Mouse (Mus musculus): ENCODE results near the gene Rnf8. TPM values are rescaled to one million over a fixed set of nuclear protein-coding genes. Genes with fewer than 3 reads are reported as not detected.
A peak's percentile ranks its signal among the peaks of the same experiment; 100 is the strongest.

Rnf8 gene
- total and polyA plus RNA-seq, 2 experiments from 2014 or later, result 21.9 to 75.3 TPM

DNA sequence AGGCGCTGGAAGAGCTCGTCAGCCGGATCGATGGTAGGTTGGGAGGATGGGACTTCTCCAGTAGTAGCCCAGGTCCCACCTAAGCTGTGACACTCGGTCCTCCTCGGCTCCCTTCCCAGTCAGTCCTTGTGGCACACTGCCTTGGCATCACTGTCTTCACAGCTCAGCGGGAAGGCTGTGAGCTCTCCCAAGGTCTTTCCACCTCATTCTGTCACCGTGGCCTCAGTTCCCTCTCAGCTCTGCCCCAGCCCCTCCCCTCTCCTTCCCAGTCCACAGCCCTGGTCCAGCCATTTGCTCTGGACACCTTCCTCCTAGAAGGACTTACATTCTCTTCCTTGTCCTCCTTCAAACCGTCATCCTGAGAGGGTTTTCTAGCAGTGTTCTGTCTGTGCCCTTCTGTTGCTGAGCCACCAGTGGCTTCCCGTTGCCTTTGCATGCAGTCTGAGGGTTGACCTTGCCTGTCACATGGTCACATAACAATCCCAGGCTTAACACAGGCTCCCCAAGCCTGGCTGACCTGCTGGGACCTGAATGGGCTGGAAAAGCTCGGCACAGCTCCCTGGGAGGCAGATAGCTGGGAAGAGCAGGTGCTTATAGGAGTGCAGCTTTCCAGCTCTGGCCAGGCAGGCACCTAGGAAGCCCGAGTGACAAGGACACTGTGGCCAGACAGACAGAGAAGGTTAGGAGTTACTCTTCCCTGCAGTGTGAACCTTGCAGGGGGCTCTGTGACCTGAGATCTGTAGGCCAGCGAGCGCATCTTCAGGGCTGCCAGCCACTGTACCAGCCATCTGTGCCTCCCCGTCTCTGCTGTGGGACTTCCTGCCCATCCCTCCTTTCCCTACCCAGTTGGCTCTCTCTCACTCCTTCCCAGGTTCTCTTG lies 18.5 kb upstream of the Rnf8 start:
- H3K9me3 ChIP-seq (ENCODE audit: low read length), result no peaks in the 10 kb centered on the region
- no peak overlapping the region for H3K4me2 ChIP-seq (ENCODE audit: low read depth, low read length, poor library complexity, severe bottlenecking)
- WGBS, result 76% methylated on average over 15 of the region's 15 CpGs
- H3K4me3 ChIP-seq (ENCODE audit: low read depth, low read length), result no peak overlapping the region
- H3K4me1 ChIP-seq (ENCODE audit: insufficient read depth, low read length), result no peaks in the 10 kb centered on the region
- H3K36me3 ChIP-seq (ENCODE audit: insufficient read depth, low read length), result peaks cover 48% of the 10 kb centered on the region
- ATAC-seq (ENCODE audit: low FRiP score) (no peak), DNase-seq (ENCODE audit: low spot score) (no peak)
- no peak for TF ChIP-seq CTCF (IDR thresholded peaks at IDR 0.05)
- no peak overlapping the region for H3K27ac ChIP-seq (ENCODE audit: low read depth, low read length)
- H3K9ac ChIP-seq (replicated peaks; ENCODE audit: low read length, poor library complexity, severe bottlenecking), result no peak overlapping the region
- no peaks in the 10 kb centered on the region for H3K27me3 ChIP-seq (ENCODE audit: insufficient read depth, low read length)

DNA sequence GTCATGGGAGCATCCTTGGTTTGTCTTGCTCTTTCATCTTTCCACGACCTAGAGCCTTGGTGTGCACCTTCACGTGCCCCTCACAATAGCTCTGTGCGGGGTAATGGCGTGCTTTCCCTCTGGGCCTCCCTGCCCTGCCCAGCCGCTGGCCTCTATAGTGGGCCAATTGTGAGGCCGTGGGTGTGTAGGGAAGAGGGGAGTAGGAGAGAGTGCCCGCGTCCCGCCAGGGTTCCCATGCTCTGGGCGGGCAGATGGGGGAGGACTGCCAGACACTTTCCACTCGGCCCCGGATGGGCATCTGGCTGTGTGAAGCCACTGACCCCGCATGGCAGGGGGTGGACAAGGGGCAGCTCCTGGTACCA lies 17.8 kb upstream of the Rnf8 start:
- no peak for TF ChIP-seq CTCF (IDR thresholded peaks at IDR 0.05)
- H3K9me3 ChIP-seq (ENCODE audit: low read length), result no peaks in the 10 kb centered on the region
- no peaks in the 10 kb centered on the region for H3K4me1 ChIP-seq (ENCODE audit: insufficient read depth, low read length)
- no peak overlapping the region for H3K27ac ChIP-seq (ENCODE audit: low read depth, low read length)
- H3K27me3 ChIP-seq (ENCODE audit: insufficient read depth, low read length), result no peaks in the 10 kb centered on the region
- no peak for ATAC-seq (ENCODE audit: low FRiP score)
- peaks cover 48% of the 10 kb centered on the region for H3K36me3 ChIP-seq (ENCODE audit: insufficient read depth, low read length)
- no peak overlapping the region for H3K9ac ChIP-seq (replicated peaks; ENCODE audit: low read length, poor library complexity, severe bottlenecking)
- WGBS, result 76% methylated on average over 13 of the region's 13 CpGs
- H3K4me3 ChIP-seq (ENCODE audit: low read depth, low read length), result no peak overlapping the region
- H3K4me2 ChIP-seq (ENCODE audit: low read depth, low read length, poor library complexity, severe bottlenecking), result no peak overlapping the region
- DNase-seq (ENCODE audit: low spot score), result no peak

DNA sequence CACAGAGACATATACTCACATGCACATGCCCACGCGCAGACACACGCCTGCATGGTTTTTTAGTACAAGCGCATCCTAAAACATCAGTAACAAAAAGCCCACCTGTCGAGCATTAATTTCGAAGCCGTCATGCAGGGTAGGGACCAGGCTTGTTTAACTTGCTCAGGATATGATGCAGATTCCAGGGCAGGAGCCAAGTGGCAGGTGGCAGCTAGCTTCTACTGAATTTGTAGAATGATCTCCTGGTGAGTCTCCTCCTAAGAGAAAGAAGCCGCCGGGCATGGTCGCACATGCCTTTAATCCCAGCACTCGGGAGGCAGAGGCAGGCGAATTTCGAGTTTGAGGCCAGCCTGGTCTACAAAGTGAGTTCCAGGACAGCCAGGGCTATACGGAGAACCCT lies 15.5 kb upstream of the Rnf8 start:
- no peak overlapping the region for H3K27ac ChIP-seq (ENCODE audit: low read depth, low read length)
- no peak overlapping the region for H3K4me3 ChIP-seq (ENCODE audit: low read depth, low read length)
- WGBS, result 92% methylated on average over 14 of the region's 14 CpGs
- H3K4me1 ChIP-seq (ENCODE audit: insufficient read depth, low read length), result no peaks in the 10 kb centered on the region
- peaks cover 45% of the 10 kb centered on the region for H3K36me3 ChIP-seq (ENCODE audit: insufficient read depth, low read length)
- no peak for TF ChIP-seq CTCF (IDR thresholded peaks at IDR 0.05)
- DNase-seq (ENCODE audit: low spot score), result no peak
- H3K9me3 ChIP-seq (ENCODE audit: low read length), result no peaks in the 10 kb centered on the region
- no peaks in the 10 kb centered on the region for H3K27me3 ChIP-seq (ENCODE audit: insufficient read depth, low read length)
- no peak overlapping the region for H3K4me2 ChIP-seq (ENCODE audit: low read depth, low read length, poor library complexity, severe bottlenecking)
- ATAC-seq (ENCODE audit: low FRiP score), result no peak
- H3K9ac ChIP-seq (replicated peaks; ENCODE audit: low read length, poor library complexity, severe bottlenecking), result no peak overlapping the region

DNA sequence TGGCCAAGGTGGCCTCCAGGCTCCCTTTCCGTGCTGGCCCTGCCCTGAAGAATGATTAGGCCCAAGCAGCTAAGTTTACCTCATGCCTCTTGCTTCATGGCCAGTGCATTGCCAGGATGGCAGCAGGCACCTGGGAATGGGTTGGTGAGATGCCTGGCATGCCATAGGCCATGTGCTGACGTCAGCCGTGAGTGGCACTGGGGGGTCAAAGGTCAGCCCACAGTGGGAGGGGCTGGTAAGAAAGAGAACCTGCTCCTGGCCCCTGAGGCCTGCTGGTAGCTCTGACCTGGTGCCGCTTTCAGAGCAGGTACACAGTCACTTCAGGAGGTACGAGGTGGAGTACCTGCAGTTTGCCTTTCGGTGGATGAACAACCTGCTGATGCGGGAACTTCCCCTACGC lies 15.1 kb upstream of the Rnf8 start:
- DNase-seq (ENCODE audit: low spot score), result no peak
- peaks cover 44% of the 10 kb centered on the region for H3K36me3 ChIP-seq (ENCODE audit: insufficient read depth, low read length)

DNA sequence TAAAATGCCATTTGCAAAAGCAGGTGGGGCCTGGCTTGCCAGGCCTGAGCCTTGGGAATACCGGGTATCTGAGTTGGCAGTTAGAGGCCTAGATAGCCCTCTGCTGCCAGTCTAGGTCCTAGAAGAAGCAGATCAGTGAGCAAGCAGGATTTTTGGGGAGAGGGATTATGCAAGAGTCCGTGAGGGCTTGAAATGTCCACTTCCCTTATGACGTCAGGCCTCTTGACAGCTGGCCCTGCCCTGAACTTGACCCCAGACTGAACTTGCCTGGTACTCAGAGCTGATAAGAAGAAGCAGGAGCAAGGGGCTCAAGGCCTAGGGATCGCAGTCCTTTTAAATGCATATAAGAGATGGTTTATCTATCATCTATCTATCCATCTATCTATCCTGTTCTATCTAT lies 13.2 kb upstream of the Rnf8 start:
- H3K9me3 ChIP-seq (ENCODE audit: low read length), result no peaks in the 10 kb centered on the region
- ATAC-seq (ENCODE audit: low FRiP score) (no peak), DNase-seq (ENCODE audit: low spot score) (no peak)
- 88% methylated on average over 4 of the region's 4 CpGs for WGBS
- H3K9ac ChIP-seq (replicated peaks; ENCODE audit: low read length, poor library complexity, severe bottlenecking), result no peak overlapping the region
- TF ChIP-seq CTCF (IDR thresholded peaks at IDR 0.05), result no peak
- no peaks in the 10 kb centered on the region for H3K4me1 ChIP-seq (ENCODE audit: insufficient read depth, low read length)
- no peak overlapping the region for H3K4me2 ChIP-seq (ENCODE audit: low read depth, low read length, poor library complexity, severe bottlenecking)
- H3K4me3 ChIP-seq (ENCODE audit: low read depth, low read length), result no peak overlapping the region
- no peak overlapping the region for H3K27ac ChIP-seq (ENCODE audit: low read depth, low read length)
- H3K27me3 ChIP-seq (ENCODE audit: insufficient read depth, low read length), result no peaks in the 10 kb centered on the region
- H3K36me3 ChIP-seq (ENCODE audit: insufficient read depth, low read length), result peaks cover 35% of the 10 kb centered on the region

More for the DNA sequence above, 15.1 kb upstream of the Rnf8 start:
- TF ChIP-seq CTCF (IDR thresholded peaks at IDR 0.05), result no peak
- no peaks in the 10 kb centered on the region for H3K4me1 ChIP-seq (ENCODE audit: insufficient read depth, low read length)
- H3K27me3 ChIP-seq (ENCODE audit: insufficient read depth, low read length), result no peaks in the 10 kb centered on the region
- no peaks in the 10 kb centered on the region for H3K9me3 ChIP-seq (ENCODE audit: low read length)
- H3K9ac ChIP-seq (replicated peaks; ENCODE audit: low read length, poor library complexity, severe bottlenecking), result no peak overlapping the region
- no peak overlapping the region for H3K4me2 ChIP-seq (ENCODE audit: low read depth, low read length, poor library complexity, severe bottlenecking)
- ATAC-seq (ENCODE audit: low FRiP score), result no peak
- no peak overlapping the region for H3K27ac ChIP-seq (ENCODE audit: low read depth, low read length)
- no peak overlapping the region for H3K4me3 ChIP-seq (ENCODE audit: low read depth, low read length)
- WGBS, result 88% methylated on average over 8 of the region's 8 CpGs

DNA sequence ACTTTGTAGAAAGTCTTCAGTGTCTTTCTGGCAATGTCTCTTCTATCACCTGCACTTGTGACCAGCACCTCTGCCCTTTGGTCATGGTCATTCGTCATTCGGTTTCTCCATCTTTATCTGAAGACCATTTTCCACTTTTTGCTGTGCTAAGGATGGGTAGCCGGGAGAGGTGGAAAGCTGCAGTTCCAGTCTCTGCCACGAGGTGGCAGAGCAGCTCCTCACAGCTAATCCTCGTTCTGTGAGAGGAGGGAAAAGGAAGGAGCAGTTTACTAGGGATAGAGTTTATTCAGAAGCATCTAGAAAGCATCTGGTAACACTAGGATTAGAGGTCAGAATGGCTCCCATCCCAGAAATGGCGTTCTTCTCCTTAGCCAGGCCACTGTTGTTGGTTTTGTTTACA lies 11.3 kb upstream of the Rnf8 start:
- Histone ChIP-seq H3K9me3 (ENCODE audit: low read length) (no peaks in the 10 kb centered on the region), H3K27ac (ENCODE audit: low read depth, low read length) (no peak overlapping the region), H3K4me1 (ENCODE audit: insufficient read depth, low read length) (no peaks in the 10 kb centered on the region), H3K4me2 (ENCODE audit: low read depth, low read length, poor library complexity, severe bottlenecking) (no peak overlapping the region), H3K9ac (replicated peaks; ENCODE audit: low read length, poor library complexity, severe bottlenecking) (no peak overlapping the region), H3K4me3 (ENCODE audit: low read depth, low read length) (no peak overlapping the region), H3K27me3 (ENCODE audit: insufficient read depth, low read length) (no peaks in the 10 kb centered on the region), H3K36me3 (ENCODE audit: insufficient read depth, low read length) (peaks cover 29% of the 10 kb centered on the region)
- TF ChIP-seq CTCF (IDR thresholded peaks at IDR 0.05), result peak; percentile 99
- 0 out of 2 replicates have a peak, but pooled peaks have one; percentile 35 for ATAC-seq (ENCODE audit: low FRiP score)
- 19% methylated on average over 6 of the region's 6 CpGs for WGBS
- peak; percentile 84 for DNase-seq (ENCODE audit: low spot score)

Data from midbrain, postnatal 0 days (tissue).